Mouse (Mus musculus) kidney, postnatal 14 days (tissue): ENCODE measurements at regions not wholly inside any gene's neighbourhood (a gene's known extent, or its start where the extent isn't known, plus 50 kb on each side); places are given as distances from the start of the nearest gene placed in this dataset.
A peak's percentile ranks its signal among the peaks of the same experiment; 100 is the strongest.

Source experiments
- DNase-seq: peaks from one replicate; pipeline ENCODE4 v3.0.0; 2022; ENCODE audit warnings: mixed read lengths

- no peak for DNase-seq
Measured at GRCm38 (mm10) chr11:117413133-117413532, 71.0 kb upstream of the Gm11733 start.

GRCm38 (mm10) chr11:117413942-117414705 is 70.0 kb upstream of the Gm11733 start:
- DNase-seq: no peak

- peak; percentile 77 for DNase-seq
Measured at GRCm38 (mm10) chr11:117414871-117415323, 69.3 kb upstream of the Gm11733 start.

- DNase-seq: no peak
Measured at GRCm38 (mm10) chr11:117415466-117415865, 68.7 kb upstream of the Gm11733 start.

GRCm38 (mm10) chr11:117415955-117416354 is 68.2 kb upstream of the Gm11733 start:
- DNase-seq: peak; percentile 57

GRCm38 (mm10) chr11:117416984-117417670 is 67.0 kb upstream of the Gm11733 start:
- no peak for DNase-seq

- DNase-seq: no peak
Measured at GRCm38 (mm10) chr11:117417959-117418574, 66.1 kb upstream of the Gm11733 start.

- DNase-seq: no peak
Measured at GRCm38 (mm10) chr11:117418939-117419338, 65.2 kb upstream of the Gm11733 start.

- DNase-seq: no peak
Measured at GRCm38 (mm10) chr11:117419351-117419969, 64.7 kb upstream of the Gm11733 start.

- no peak for DNase-seq
Measured at GRCm38 (mm10) chr11:117422713-117423112, 61.5 kb upstream of the Gm11733 start.

GRCm38 (mm10) chr11:117423422-117423821 is 60.7 kb upstream of the Gm11733 start:
- DNase-seq: no peak

GRCm38 (mm10) chr11:117425466-117425865 is 58.7 kb upstream of the Gm11733 start:
- DNase-seq: no peak

GRCm38 (mm10) chr11:117425927-117426326 is 58.2 kb upstream of the Gm11733 start:
- no peak for DNase-seq

GRCm38 (mm10) chr11:117426651-117427050 is 57.5 kb upstream of the Gm11733 start:
- no peak for DNase-seq

GRCm38 (mm10) chr11:117427808-117428510 is 56.2 kb upstream of the Gm11733 start:
- no peak for DNase-seq

GRCm38 (mm10) chr11:117429326-117429752 is 54.8 kb upstream of the Gm11733 start:
- no peak for DNase-seq

GRCm38 (mm10) chr11:117429894-117430293 is 54.3 kb upstream of the Gm11733 start:
- DNase-seq: no peak

- DNase-seq: no peak
Measured at GRCm38 (mm10) chr11:117434056-117434455, 50.1 kb upstream of the Gm11733 start.
